Mouse (Mus musculus): Measurements from ENCODE around the gene Cbarp.

Gene Cbarp

DNA sequence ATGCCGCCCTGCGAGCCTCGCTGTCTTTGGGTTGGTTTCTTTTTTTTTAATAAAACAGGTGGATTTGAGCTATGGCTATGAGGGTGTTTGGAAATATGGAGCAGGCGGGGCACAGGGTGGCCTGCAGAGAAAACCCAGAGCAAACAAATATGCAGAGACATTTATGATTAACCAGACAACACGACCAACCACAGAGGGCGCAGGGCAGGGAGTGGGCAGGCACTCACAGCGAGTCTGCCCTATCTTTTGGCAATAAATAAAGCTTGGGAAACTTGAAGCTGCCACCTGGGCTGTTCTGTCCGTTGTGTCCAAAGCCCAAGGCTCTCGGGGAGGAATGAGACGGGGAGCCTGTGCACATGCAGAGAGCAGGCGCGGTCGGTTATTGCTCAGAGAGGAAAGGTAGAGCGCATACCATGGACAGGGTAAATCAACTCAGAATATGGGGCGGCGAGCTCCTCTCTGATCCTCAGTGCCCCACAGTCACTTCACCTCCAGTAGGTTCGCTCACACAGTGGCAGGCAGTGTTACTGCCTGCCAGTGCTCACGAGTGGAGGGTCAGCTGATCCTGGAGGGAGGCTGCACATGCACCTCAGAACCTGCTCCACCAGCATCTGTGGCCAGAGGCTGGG, 10.1 kb downstream of the Cbarp start:
- no peak for DNase-seq (ENCODE audit: low read depth, low spot score)

DNA sequence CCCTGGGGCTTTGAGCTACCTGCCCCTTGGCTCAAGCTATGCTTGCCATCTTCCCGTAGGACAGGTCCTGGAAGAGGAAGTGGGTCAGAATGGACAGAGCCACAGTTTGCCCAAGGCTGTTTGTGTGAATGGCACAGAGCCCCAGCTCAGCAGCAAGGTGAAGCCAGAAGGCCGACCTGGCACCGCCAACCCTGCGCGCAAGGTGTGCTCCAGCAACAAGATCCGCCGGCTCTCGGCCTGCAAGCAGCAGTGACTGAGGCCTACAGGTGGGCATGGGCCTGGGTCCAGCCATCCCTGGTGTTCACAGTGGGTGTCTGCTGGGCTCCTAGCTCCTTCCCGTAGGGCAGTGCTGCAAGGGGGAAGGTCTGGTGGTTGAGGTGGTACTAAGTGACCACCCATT, 10.8 kb downstream of the Cbarp start:
- no peak for DNase-seq (ENCODE audit: low read depth, low spot score)

GRCm38 (mm10) chr10:80127920-80128319, 12.7 kb downstream of the Cbarp start:
- DNase-seq (ENCODE audit: low read depth, low spot score), result no peak

- no peak for DNase-seq (ENCODE audit: low read depth, low spot score)
Observed at GRCm38 (mm10) chr10:80123932-80124562, 16.6 kb downstream of the Cbarp start.

DNA sequence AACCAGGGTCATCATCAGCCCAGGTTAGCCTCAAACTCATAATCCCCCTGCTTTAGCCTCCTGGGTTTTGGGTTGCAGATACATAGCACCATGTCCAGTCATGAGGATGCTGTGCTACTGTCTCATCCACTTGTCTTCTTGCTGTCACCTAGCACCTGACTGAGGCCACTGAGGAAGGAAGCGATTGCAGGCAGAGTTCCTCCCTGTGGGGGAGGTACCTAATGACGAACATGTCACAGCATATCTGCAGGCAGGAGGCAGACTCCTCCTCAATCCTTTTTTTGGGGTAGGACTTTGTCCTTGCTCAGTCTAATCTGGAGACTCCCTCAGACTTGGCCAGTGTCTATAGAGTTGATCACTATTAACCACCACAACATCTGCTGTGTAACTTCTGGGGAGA, 19.0 kb downstream of the Cbarp start:
- no peak for DNase-seq (ENCODE audit: low read depth, low spot score)

DNA sequence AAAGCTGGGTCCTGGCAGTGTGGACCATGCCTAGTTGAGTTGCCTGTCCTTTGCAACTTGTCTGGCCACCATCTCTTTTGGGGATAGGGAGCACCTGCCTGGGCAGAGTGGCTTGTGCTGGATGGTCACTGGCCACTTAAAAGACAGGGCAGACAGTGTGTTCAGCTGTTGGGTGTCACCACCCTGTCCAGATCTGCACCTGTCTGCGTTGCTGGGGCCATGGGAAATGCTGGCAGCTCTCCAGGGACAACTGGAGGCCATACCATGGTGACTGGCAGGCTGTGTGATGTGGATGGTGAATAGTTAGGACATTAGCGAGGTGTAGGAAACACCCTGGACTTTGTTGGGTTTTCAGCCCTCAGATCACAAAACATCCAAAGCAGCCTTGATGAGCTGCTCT, 20.5 kb downstream of the Cbarp start:
- DNase-seq (ENCODE audit: low read depth, low spot score), result no peak

GRCm38 (mm10) chr10:80118552-80118951, 22.1 kb downstream of the Cbarp start:
- no peak for DNase-seq (ENCODE audit: low read depth, low spot score)

GRCm38 (mm10) chr10:80117736-80118135, 22.9 kb downstream of the Cbarp start:
- DNase-seq (ENCODE audit: low read depth, low spot score), result no peak

GRCm38 (mm10) chr10:80116927-80117691, 23.5 kb downstream of the Cbarp start:
- no peak for DNase-seq (ENCODE audit: low read depth, low spot score)

GRCm38 (mm10) chr10:80116563-80116926, 24.1 kb downstream of the Cbarp start:
- no peak for DNase-seq (ENCODE audit: low read depth, low spot score)

GRCm38 (mm10) chr10:80115944-80116335, 24.7 kb downstream of the Cbarp start:
- no peak for DNase-seq (ENCODE audit: low read depth, low spot score)

DNA sequence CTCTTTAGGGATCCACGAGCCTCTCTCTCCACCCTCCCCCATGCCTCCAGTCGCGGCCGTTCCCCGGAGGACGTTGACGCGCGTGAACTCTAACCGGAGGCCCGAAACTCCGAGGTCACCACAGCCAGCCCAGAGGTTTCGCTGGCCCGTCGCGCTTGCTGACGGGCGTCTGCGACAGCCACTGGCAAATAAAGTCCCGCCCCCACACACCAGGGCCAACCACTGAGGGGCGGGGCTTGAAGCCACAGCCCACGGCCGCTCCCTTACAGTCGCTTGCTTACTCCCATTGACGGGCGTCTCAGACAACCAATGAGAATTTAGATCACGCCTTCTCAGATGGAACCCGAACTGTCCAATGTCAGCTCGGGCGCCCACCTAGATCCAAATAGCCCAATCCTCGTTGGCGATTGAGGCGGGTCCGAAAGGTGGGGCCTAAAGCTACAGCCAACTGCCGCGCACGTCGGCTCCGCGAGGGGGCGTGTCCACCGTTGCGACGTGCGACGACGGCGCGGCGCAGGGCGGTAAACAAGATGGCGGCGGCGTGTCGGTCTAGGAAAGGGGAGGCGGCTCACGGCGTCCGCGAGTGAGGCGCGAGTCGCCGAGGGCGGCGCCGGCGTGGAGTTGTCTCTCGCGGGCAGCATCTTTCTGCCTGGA, 25.2 kb downstream of the Cbarp start, which contains the start of gene Stk11:
Gene Stk11 (plus strand): TSS at position 514 of the 654 bp plus-strand sequence.
- DNase-seq (ENCODE audit: low read depth, low spot score), result peak; percentile 100

DNA sequence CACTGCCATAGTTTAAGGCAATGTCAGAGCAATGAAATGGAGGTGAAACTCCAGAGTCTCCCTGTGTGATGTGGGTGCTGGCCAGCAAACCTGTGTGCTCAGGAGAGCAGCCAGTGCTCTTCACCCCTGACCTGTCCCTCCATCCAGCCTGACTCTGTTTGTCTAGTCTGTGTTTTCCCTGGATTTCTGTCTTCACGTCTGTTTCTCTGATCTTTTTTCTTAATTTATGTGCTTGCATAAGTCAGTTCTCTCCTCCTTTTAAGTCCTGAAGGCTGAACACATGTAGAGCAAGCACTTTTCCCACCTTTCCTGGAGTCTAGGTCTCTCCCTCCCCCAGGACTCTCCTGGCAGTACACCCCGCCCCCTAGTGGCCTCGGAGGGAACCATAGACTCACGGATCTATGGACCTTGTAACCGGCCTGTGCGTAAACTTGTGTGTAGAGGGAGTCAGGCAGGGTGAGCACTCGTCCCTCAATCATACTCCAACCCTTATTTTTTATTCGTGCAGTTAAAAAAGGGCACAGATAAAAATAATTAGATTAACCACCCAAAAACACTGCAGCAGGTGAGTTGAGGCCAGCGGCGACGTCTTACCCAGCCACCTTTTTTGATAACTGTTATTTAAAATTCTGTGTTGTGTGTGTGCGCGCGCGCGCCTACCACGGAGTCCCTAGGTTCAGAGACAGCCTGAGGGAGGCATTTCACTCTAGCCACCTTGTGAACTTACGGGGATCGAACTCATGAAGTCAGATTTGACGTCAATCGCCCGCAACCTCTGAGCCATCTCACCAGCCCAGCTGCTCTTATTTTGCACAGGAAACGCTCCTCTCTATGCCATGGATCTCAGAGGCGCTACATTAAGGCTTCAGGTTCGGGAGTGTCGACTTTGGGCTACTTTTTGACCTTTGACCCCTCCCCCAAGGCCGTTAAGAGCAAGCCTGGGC, 26.0 kb downstream of the Cbarp start:
- DNase-seq (ENCODE audit: low read depth, low spot score), result peak; percentile 85

- DNase-seq (ENCODE audit: low read depth, low spot score), result no peak
Observed at GRCm38 (mm10) chr10:80107678-80108077, 33.0 kb downstream of the Cbarp start.

- DNase-seq (ENCODE audit: low read depth, low spot score), result no peak
Observed at GRCm38 (mm10) chr10:80105926-80106325, 34.7 kb downstream of the Cbarp start.

DNA sequence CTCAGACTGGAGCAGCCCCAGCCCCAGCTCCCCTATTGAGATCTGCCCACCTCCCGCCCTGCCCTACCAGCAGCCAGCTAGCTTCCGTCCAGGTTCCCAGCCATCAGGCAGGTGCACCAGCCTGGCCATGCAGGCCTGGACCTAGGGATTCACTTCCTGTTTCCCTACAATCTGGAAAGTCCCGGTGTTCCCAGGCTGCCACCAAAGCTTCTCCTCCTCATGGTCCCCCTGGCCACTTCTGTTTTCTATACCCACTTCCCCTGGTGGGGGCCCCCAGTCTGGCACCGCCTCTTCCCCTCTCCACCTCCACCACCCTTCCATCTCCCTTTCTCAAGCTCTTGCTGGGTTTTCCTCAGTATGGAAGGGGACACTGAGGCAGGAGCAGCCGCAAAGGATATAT, 35.2 kb downstream of the Cbarp start, which contains the start of gene Sbno2:
Gene Sbno2 (minus strand): TSS at position 112 of the 400 bp plus-strand sequence.
- DNase-seq (ENCODE audit: low read depth, low spot score), result no peak

- DNase-seq (ENCODE audit: low read depth, low spot score), result no peak
Observed at GRCm38 (mm10) chr10:80104181-80104580, 36.5 kb downstream of the Cbarp start.

- DNase-seq (ENCODE audit: low read depth, low spot score), result no peak
Observed at GRCm38 (mm10) chr10:80103032-80103431, 37.6 kb downstream of the Cbarp start.

GRCm38 (mm10) chr10:80102216-80102915, 38.3 kb downstream of the Cbarp start:
- DNase-seq (ENCODE audit: low read depth, low spot score), result peak; percentile 65

GRCm38 (mm10) chr10:80100982-80101381, 39.7 kb downstream of the Cbarp start:
- no peak for DNase-seq (ENCODE audit: low read depth, low spot score)

All from retina, postnatal 7 days (tissue).